Mouse (Mus musculus): ENCODE measurements around the gene Arv1.
A peak's percentile ranks its signal among the peaks of the same experiment; 100 is the strongest.

Arv1 gene

DNA sequence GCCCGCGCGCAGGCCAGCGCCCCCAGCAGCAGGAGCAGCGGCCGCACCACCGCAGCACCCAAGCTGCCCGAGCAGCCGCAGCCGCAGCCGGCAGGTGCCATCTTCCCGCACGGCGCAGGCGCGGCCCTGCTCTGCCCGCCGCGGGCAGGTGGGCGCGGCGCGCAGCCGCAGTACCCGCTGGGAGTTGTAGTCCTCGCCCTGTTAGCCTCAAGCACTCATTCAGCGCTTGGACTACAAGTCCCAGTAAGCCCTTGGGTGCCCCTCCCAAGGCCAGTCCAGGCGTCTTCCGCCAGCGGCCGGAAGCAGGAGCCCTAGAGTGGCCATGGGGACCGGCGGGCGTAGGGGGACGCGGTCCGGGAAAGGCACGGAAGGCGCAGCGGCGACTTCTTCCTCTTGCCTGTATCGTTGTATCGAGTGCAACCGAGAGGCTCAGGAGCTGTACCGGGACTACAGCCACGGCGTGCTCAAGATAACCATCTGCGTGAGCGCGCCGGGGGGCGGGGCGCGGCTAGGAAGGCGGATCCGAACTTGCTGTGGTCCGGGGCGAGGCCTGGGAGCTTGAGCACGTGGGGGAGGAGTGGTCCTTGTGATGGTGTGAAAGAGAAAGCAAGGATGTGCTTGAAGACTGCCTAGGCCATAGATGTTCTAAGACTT lies at the start of gene Arv1, which contains the start of gene Ttc13:
TSS of gene Arv1 (plus strand) at position 278 of the 654 bp plus-strand sequence.
TSS of gene Ttc13 (minus strand) at position 122 of the 654 bp plus-strand sequence.
- DNase-seq: peak; percentile 95 to 96

DNA sequence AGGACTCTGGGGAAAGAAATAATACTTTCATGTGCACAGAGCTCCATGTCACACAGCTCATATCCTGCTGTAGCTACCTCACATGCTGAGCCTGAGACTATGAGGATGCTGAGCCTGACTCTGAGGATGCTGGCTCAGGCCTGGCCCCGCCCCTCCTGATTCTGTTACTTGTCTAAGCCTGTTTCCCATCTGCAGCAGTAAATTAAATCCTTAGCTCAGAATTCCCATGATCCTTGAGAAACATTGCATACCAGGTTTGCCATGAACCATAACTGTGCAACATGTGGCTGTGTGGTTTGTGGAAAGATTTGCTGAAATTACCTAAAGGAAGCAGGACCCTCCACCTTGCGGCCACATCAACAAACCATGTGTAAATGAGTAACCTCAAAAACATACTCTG lies 49.6 kb upstream of the Arv1 start:
- DNase-seq: no peak

DNA sequence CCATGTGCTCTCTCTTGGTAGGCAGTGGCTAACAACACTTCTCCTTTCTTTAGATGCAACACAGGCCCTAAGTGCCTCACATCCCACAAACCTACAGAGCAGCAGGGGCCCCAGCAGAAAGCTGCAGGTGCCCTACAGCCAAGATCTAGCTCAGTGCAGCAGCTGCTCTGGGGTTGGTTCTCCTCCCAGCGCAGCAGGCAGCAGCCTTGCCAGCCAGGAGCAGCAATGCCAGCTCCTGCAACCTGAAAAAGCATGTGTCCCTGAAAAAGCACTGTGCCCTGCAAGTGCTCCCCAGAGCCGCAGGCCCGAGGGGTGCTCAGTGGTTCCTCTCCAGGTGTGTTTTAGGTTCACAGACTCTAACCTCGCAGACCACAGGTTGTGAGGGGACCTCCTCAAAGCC lies 45.3 kb upstream of the Arv1 start:
- DNase-seq: no peak

DNA sequence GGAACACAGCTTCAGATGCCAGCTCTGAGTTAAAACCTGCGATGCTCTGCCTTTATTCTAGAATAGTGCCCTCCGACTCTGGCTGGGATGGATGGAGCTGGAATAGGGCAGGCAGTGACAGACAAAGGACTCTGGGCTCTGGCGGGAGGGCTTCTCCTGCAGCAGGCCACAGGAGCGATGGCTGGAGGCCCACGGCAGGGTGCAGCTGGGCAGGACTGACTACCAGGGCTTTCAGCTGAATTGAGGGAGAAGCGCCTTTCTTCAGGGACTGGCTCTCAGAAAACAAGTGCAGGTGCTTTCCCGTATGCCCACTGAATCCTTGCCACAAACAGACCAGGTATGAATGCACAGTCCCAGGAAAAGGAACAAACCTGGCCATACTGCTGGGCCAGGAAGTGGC lies 44.9 kb upstream of the Arv1 start:
- DNase-seq: no peak

DNA sequence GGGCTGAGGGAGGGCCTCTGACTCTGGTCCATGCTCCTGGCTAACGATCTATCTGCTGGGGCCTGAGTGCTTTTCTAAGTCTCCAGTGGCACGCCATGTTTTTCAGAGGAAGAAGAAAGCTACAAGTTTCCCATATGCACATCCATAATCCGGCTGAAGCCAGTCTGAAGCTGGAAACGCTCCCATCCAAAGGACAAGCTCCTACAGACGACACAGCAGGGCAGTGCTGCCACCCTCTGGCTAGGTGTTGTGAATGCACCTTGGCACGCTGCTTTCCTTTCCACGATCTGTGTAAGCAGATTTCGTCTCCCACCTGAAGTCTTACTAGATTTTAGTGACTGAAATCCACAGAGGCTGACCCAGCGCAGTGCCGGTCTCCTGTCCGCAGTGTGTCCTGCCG lies 44.5 kb upstream of the Arv1 start:
- peak; percentile 54 to 55 for DNase-seq

DNA sequence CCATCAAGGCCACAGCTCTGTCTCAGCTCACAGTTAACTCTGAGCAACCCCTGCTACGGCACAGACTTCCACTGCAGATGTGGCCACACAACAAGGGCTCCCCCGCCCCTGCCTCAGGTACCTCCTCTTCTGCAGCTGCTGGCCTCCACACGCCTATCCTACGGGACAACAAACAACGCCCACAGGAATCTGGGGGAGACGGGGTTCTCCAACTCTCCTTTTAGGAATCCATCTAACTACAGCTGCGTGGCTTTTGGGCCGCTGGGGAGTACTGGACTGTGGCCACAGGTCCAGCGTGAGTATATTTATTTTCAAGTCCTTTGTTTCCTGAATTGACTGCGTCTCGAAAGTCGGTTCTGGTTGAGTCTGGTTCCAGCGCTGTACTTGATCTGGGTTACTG lies 43.7 kb upstream of the Arv1 start:
- no peak for DNase-seq

DNA sequence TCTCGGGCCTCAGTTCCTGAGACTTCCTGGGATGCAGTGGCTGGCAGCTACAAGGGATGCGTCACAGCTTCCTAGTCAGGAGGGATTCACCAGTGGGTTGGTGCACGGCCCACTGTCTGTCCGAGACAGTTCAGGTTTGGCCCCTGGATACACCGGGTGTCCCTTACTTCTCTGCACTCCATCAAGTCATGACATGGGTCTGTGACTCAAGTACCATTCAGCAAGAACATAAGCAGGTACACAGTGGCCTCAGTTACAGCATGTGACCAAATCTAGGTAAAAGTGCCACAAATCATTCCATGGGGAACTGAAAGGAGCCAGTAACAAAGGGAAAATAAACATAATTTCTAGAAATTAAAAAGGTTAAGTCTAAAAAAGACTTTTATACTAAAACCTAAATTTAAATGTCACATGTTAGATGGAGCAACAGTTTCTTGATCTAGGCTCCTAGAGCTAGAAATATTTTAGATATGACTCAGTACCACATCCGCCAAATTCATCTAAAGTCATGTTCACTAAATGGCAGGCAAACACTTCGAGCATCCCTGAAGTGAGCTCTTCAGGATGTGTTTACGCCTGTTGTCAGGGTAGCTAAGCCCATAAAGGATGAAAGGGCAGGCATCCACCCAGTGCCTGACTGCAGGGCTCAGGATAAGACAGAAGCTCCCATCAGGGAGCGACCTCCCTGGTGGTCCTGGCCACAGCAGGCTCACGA lies 40.7 kb upstream of the Arv1 start:
- DNase-seq: no peak

DNA sequence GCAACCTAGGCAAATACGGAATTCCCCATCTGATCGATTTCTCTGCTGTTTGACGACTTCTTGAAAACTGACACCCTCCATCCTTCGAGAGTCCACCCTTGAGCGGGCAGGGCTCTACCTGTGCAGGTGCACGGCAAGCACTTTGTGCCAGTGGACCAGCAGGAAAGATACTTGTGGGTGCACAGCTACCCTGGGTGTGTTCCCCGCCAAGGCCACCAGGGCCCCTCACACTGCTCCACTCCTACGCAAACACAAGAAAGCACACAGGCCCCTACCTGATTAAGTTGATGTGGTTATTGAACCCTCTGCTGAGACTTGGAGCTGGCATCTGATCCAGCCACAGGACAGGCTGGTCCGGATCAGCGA lies 40.2 kb upstream of the Arv1 start:
- DNase-seq: no peak

DNA sequence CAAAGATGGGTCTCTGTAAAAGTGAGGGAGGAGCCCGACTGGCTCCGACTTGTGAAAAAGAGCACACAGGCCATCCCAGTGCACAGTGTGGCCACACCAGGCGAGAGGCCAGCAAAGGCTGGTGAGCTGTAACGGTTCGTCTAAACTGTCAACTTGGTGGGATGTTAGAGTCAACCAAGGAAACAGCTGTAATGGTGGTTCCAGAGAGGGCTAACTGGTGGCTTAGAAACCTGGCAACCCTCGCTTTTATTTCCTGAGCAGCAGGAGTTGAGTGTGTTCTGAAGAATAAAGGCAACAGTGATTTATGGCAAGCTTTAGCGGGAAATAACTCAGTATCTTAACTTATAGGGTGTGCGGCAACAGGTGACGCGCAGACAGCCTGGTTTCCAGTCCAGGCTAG lies 39.7 kb upstream of the Arv1 start:
- no peak for DNase-seq

DNA sequence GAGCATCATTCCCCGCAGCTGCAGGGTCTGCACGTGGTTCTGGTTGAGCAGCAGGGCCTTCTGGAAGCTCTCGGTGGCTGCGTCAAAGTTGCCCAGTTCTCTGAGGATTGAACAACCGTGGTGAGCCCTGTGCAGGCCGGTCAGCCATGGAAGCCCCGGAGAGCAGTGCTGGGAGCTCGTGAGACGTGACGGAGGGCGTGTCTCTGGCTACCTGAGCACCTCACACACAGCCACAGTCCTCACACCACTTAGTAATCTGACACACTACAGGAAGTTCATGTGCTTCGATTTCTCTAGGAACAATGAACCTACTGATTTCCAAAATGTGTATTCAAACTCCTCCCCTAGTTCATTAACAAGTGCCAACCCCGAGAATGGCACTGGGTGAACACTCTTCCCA lies 33.0 kb upstream of the Arv1 start:
- DNase-seq: no peak

DNA sequence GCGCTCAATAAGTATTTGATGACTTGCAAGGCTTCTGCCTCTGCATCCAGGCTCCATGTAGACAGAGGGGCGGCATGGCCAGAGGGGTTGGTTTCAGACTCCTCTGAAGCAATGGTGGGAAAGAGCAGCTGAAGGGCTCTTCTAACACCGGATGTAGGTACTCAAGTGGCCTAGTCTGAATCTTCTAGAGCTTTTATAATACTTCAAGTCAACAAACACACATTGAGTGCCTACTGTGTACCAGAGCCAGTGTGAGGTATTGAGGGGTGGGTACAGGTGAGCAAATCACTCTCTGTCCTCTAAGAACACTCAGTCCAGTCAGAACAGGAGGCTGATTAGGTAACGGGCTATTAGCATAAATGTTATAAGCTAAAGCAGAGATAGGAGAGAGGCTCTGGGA lies 30.2 kb upstream of the Arv1 start:
- DNase-seq: no peak

DNA sequence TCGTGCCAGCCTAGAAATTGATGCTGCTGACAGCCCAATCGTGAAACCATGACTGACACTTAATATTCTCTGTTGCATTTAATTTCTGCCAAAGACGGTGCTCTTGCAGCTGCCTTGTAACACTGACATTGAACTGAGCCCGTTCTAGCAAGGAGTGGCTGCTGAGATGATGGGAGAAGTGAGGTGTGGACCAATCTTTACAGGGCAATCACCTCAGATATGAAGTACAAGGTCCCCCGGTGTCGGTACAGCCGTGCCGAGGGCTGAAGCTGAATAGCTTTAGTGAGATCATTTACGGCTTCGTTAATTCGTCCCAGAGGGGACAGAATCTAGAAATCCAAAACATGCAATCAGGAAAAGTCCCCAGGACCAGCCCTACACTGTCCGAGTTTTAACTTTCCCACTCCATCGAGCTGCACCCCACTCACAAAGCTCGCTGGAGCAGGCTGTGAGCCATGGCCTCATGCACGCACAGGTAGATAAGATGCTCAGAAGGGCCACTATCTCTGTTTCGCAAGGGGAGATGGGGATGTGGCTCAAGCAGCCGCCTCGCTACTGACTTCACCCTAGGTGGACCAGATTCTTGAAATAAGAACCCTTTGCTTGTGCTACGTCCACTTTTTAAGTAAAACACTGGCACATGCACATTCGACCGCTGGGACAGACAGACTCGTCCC lies 26.4 kb upstream of the Arv1 start:
- no peak for DNase-seq

DNA sequence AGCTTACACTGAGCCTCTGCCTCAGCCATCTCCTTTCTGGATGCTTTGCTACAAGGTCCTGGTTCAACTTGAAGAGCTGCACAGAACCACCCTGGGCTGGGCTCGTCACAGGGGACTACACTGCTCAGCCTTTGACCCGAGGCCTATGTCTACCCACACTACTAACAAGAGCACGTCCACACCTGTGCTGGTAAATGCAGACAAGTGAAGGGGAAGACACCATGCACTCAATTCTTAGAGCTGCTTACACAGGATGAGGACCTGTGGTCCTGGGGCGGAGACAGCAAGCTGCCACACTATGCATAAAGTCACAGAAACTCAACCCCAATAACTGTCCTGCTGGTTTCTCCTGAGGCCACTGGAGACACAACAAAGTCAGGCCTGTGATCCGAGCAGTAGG lies 21.7 kb upstream of the Arv1 start:
- no peak for DNase-seq

DNA sequence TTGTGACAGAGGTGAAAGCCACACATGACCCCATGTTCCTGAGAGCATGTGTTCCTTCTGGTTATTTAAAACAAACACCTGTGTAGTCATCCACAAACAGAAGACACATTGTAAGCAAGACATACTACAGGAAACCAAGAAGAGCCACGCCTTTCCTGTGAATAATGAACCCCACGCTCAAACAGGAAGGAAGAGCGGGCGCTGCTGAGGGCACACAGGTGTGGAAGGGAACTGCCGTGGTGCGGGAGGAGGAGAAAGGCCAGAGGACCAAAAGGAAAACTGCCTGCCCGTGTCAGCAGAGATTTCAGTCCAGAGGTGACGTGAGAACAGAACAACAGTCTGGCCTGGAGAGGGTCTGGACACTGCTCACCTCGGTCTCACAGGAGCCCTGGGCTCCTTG lies 20.9 kb upstream of the Arv1 start:
- DNase-seq: peak; percentile 65 to 66

DNA sequence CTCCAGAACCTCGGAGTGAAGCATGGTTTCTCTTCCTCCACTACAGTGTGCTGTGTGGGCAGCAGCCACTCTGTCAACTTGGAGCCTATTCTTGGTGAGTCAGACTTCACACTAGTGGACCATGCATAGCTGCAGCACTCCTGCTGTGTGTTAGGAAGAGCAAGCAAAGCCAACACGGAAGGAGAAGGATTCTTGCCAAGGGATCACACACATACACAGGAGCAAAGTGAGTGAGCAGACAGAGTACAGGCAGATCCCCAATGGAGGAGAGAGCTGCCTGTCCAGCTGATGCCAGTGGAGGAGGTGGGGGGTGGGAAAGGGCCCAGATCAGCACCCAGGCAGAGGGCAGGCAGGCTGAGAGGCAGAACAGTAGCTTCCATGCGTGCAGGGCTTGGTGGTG lies 19.8 kb upstream of the Arv1 start:
- no peak for DNase-seq

DNA sequence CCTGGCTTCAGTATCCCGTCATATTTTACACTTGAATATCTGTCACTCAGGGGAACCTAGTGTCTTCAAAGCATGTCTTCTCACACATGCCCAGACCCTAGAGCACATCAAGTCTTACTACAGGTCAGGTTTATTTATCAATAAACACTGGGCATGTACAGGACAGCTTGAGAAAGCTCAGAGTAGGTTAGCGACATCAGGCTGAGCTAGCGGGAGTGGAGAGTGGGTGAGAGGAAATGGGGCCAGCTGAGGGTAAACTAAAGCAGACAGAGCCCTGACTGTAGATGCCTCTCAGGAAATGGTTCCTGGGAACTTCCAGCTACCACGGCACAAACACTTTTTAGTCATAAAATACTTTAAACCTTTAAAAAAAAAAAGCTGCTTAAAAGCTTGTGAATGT lies 18.4 kb upstream of the Arv1 start:
- no peak for DNase-seq

DNA sequence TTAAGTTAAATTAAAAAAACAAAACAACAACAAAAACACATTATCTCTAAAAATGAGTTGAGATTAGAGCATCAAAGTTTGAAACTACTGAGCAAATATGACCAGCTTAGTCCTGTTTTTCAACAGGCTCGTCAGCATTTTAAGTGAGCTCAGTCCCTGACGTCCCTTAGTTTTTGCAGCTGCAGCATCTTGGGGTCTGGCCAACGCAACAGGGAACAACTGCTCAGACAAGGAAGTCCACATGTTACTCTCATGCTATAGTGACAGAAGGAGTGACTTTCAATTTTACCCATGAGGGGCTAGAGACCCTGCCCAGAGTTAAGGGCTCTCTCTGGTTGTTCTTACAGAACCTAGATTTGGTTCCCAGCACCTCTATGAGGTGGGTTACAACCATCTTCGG lies 17.6 kb upstream of the Arv1 start:
- no peak for DNase-seq

DNA sequence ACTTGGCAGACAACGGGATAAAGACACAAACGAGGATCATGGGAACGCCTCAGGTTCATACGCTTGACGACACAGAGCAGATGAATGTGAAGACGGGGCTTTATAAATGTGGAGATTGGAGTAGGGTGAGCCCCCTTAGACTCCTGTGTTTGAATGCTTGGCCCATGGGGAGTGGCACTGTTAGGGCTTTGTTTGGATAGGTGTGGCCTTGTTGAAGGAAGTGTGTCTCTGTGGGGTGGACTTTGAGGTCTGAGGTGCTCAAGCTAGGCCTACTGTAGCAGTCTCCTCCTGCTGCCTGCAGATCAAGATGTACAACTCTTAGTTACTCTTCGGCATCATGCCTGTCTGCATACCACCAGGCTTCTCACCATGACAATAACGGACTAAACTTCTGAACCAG lies 16.1 kb upstream of the Arv1 start:
- DNase-seq: no peak

DNA sequence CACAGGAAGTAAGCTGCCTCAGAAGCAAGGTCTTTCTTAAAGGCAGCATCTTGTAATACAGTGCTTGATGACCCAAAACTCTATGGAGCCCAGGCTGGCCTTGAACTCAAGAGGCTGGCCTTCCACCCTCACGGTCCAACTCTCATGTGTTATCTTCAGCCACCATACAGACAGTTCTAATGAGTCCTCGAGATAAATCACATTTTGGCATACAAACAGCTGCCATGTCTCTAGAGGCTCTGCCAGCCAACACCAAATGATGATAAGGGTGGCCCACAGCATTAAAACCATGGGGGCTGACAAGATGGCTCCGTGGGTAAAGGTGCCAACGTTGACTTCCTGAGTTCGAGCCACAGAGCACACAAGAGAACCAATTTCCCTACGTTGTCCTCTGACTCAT lies 8.7 kb upstream of the Arv1 start:
- DNase-seq: no peak

DNA sequence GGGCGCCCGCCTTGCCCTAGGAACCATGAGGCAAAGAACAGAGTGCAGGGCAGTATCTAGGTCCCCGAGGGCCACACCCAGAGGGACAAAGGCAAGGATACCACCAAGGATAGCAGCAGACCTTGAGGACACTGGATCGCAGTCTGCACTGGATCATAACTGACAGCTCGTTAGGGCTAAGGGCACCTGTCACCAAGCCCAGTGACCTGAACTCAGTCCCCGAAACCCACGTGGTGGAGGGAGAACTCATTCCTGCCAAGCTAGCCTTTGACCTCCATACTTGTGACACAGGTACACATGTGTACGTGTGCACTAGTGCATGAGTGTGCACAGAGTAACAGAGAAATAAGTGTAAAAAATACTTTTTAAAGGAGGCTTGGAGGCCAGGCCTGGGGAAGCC lies 6.2 kb upstream of the Arv1 start:
- no peak for DNase-seq

DNA sequence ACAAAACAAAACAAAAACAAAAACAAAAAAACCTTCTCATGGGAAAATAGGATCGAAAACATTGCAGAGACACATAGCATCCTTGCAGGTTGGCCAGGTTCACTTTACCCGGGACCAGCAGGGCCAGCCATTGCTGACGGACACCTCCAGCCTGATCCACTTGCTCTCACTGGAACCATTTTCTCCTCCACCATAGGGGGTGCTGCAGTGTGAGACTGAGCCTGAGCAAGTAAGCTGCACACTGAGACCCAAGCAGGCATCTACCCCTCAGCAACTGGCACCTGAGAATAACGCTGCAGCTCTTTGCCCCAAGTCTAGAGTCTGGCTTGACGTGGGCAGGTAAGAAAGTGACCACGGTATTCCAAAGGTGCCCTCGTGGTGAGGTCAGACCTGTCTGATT lies 1.8 kb upstream of the Arv1 start:
- DNase-seq: peak in 1 of 2 experiments; percentile 4

DNA sequence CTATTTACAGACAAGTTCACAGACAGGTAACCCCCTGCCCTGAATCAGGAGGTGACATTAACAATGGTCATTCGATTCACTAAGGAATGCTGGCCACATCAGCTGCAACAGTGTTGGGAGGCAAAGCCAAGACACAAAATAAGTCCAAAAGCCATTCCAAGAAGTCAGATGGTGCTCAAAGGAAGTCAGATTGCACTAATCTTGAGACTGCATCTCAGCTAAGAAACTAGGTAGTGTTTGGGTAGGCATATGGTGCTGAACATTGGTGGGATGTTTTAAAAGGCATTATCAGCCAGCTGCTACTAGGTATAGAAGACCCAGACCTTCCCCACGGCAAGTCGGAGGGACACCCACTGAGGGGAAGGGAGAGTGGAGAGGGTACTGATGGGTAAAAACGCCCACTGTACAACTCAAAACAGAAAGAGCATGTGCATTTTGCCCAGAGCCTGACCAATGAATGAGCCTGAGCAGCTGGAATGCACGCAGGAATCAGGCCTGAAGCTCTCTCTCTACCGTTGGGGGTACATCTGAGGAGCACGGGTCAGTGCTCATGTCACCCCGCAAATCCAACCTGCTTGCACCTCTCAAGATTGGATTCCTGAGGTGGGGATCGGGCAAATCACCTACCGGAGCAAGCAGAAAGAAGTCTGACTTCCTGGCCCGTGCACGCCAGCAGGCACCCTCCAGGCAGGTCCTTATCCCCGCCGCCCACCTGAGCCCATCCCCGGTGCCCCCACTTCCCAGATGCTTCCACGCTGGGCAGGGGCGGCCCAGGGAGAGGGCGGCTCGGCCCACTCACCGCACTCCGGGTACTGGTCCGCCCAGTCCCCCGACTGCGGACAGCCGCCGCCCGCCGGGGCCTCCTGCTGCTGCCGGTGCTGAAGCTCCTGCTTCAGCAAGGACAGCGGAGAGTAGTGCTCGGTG lies 739 bp upstream of the Arv1 start:
- no peak for DNase-seq

DNA sequence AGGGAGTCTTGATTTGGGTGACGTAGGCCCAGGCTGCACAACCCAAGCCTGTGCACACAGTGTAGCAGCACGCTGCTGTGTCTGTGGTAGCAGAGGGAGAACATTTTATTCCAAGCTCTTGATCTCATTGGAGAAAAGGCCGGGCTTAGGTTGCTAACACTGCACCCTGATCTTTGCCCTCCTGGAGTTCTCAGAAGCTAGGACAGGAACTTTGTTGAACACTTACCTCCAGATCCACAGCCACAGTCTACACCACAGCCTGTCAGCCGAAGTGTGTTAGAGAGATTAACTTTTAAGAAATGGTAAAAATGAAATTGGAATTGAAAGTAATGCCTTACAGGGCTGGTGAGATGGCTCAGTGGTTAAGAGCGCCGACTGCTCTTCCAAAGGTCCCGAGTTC lies 2.4 kb downstream of the Arv1 start:
- no peak for DNase-seq

Measured in B cell, adult 2 months (primary cell).